Mouse (Mus musculus) forebrain, embryonic 13.5 days (tissue): Measurements from ENCODE around the gene Stc2. TPM values are rescaled to one million over a fixed set of nuclear protein-coding genes. Genes with fewer than 3 reads are reported as not detected.

ENCODE experiments used
- ATAC-seq: fragments of 200-750 bp; cut with Nextera tagmentation; 2 replicates; pipeline ENCODE4 v1.8.0; 2017
- H3K27ac ChIP-seq: fragments of 300-500 bp; sonication (generic); 2 replicates; pipeline ENCODE4 v1.5.1; 2015; ENCODE audit warnings: inconsistent platforms, mild to moderate bottlenecking, moderate library complexity
- H3K27me3 ChIP-seq: fragments of 300-500 bp; sonication (generic); 2 replicates; pipeline ENCODE4 v1.6.1; 2015; ENCODE audit warnings: mild to moderate bottlenecking, inconsistent platforms
- H3K36me3 ChIP-seq: fragments of 300-500 bp; sonication (generic); 2 replicates; pipeline ENCODE4 v1.6.1; 2015; ENCODE audit warnings: mild to moderate bottlenecking, inconsistent platforms; ENCODE audit not compliant: poor library complexity, severe bottlenecking
- H3K4me1 ChIP-seq: fragments of 300-500 bp; sonication (generic); 2 replicates; pipeline ENCODE4 v1.6.1; 2015; ENCODE audit warnings: inconsistent platforms
- H3K4me2 ChIP-seq: fragments of 300-500 bp; sonication (generic); 2 replicates; pipeline ENCODE4 v1.6.1; 2015; ENCODE audit warnings: inconsistent platforms, mild to moderate bottlenecking, moderate library complexity
- H3K4me3 ChIP-seq: fragments of 300-500 bp; sonication (generic); 2 replicates; pipeline ENCODE4 v1.5.1; 2015; ENCODE audit warnings: mild to moderate bottlenecking, inconsistent platforms
- H3K9ac ChIP-seq: fragments of 300-500 bp; sonication (generic); 2 replicates; pipeline ENCODE4 v1.6.1; 2015; ENCODE audit warnings: mild to moderate bottlenecking, inconsistent platforms
- H3K9me3 ChIP-seq: fragments of 300-500 bp; sonication (generic); replicated peaks from 2 replicates; pipeline ENCODE4 v1.6.1; 2016; ENCODE audit warnings: inconsistent platforms
- WGBS: fragments of 180-500 bp; shearing (Covaris S2); methylation state at CpG from one replicate; pipeline ENCODE4 v1.1.7; 2015; 5-methylcytosine and 5-hydroxymethylcytosine counted together
- polyA plus RNA-seq: library from polyadenylated mRNA; unstranded; fragments of >200 nt; fragmentation: Nextera tagmentation; extraction: Ambion mirVana; gene quantifications from 2 replicates; pipeline ENCODE4 v1.2.1, GENCODE M21; 2015

Gene Stc2
- 0.88 and 1.4 TPM in 2 replicates for polyA plus RNA-seq

- Histone ChIP-seq H3K36me3 (no peaks in the 10 kb centered on the region), H3K4me2 (peak within 1 kb of the TSS; percentile 99), H3K4me3 (peak within 1 kb of the TSS; percentile 60), H3K27ac (no peak within 1 kb of the TSS), H3K9me3 (no peaks in the 10 kb centered on the region), H3K27me3 (peaks cover 33% of the 10 kb centered on the region), H3K4me1 (peaks cover 20% of the 10 kb centered on the region), H3K9ac (peak within 1 kb of the TSS; percentile 49)
- peak; percentile 83 for ATAC-seq
- 0% methylated on average over 50 of the region's 51 CpGs for WGBS
Measured at GRCm38 (mm10) chr11:31369648-31370286, at the start of gene Stc2. Gene Stc2, minus strand, starts transcription at chr11:31370074.

- WGBS = 78% methylated on average over 5 of the region's 5 CpGs
- no peaks in the 10 kb centered on the region for H3K9me3 ChIP-seq
- ATAC-seq = no peak
Measured at GRCm38 (mm10) chr11:31417071-31417470, 47.2 kb upstream of the Stc2 start.

GRCm38 (mm10) chr11:31412376-31412775 lies 42.5 kb upstream of the Stc2 start:
- Histone ChIP-seq H3K4me3 (no peak overlapping the region), H3K9ac (no peak overlapping the region), H3K9me3 (no peaks in the 10 kb centered on the region; the same call in 1 of the 2 replicates), H3K36me3 (no peaks in the 10 kb centered on the region), H3K4me1 (no peaks in the 10 kb centered on the region), H3K27ac (no peak overlapping the region), H3K4me2 (no peak overlapping the region), H3K27me3 (no peaks in the 10 kb centered on the region)
- 79% methylated on average over 3 of the region's 3 CpGs for WGBS
- ATAC-seq = no peak

More at GRCm38 (mm10) chr11:31417071-31417470, 47.2 kb upstream of the Stc2 start:
- Histone ChIP-seq H3K4me3 (no peak overlapping the region), H3K27me3 (no peaks in the 10 kb centered on the region), H3K36me3 (no peaks in the 10 kb centered on the region), H3K27ac (no peak overlapping the region), H3K4me2 (no peak overlapping the region), H3K4me1 (no peaks in the 10 kb centered on the region), H3K9ac (no peak overlapping the region)

GRCm38 (mm10) chr11:31406736-31407135 lies 36.9 kb upstream of the Stc2 start:
- Histone ChIP-seq H3K9ac (no peak overlapping the region), H3K36me3 (no peaks in the 10 kb centered on the region), H3K27me3 (no peaks in the 10 kb centered on the region), H3K4me2 (no peak overlapping the region), H3K9me3 (no peaks in the 10 kb centered on the region; the same call in 1 of the 2 replicates), H3K4me1 (no peaks in the 10 kb centered on the region), H3K27ac (no peak overlapping the region), H3K4me3 (no peak overlapping the region)
- no peak for ATAC-seq
- WGBS = 89% methylated on average over 1 of the region's 1 CpGs

GRCm38 (mm10) chr11:31403080-31403479 lies 33.2 kb upstream of the Stc2 start:
- Histone ChIP-seq H3K4me1 (no peaks in the 10 kb centered on the region), H3K27ac (no peak overlapping the region), H3K36me3 (no peaks in the 10 kb centered on the region), H3K27me3 (no peaks in the 10 kb centered on the region), H3K4me3 (no peak overlapping the region), H3K9ac (no peak overlapping the region), H3K9me3 (no peaks in the 10 kb centered on the region), H3K4me2 (no peak overlapping the region)
- ATAC-seq = no peak
- WGBS = 100% methylated on average over 1 of the region's 1 CpGs

GRCm38 (mm10) chr11:31398604-31399003 lies 28.7 kb upstream of the Stc2 start:
- H3K27me3 ChIP-seq = no peaks in the 10 kb centered on the region
- H3K4me3 ChIP-seq = no peak overlapping the region
- no peak overlapping the region for H3K4me2 ChIP-seq
- H3K27ac ChIP-seq = no peak overlapping the region
- no peak overlapping the region for H3K9ac ChIP-seq
- ATAC-seq = no peak
- WGBS = 78% methylated on average over 2 of the region's 2 CpGs
- no peaks in the 10 kb centered on the region for H3K9me3 ChIP-seq
- no peaks in the 10 kb centered on the region for H3K36me3 ChIP-seq
- no peaks in the 10 kb centered on the region for H3K4me1 ChIP-seq

- no peaks in the 10 kb centered on the region for H3K4me1 ChIP-seq
- ATAC-seq = no peak
- H3K27ac ChIP-seq = no peak overlapping the region
- no peaks in the 10 kb centered on the region for H3K9me3 ChIP-seq
- H3K36me3 ChIP-seq = no peaks in the 10 kb centered on the region
- H3K4me3 ChIP-seq = no peak overlapping the region
- H3K4me2 ChIP-seq = no peak overlapping the region
- 72% methylated on average over 6 of the region's 6 CpGs for WGBS
- no peak overlapping the region for H3K9ac ChIP-seq
- no peaks in the 10 kb centered on the region for H3K27me3 ChIP-seq
Measured at GRCm38 (mm10) chr11:31396638-31397417, 27.0 kb upstream of the Stc2 start.

GRCm38 (mm10) chr11:31394026-31394425 lies 24.2 kb upstream of the Stc2 start:
- ATAC-seq = no peak
- 86% methylated on average over 6 of the region's 6 CpGs for WGBS

GRCm38 (mm10) chr11:31392340-31392739 lies 22.5 kb upstream of the Stc2 start:
- Histone ChIP-seq H3K36me3 (no peaks in the 10 kb centered on the region), H3K27ac (no peak overlapping the region)
- 84% methylated on average over 5 of the region's 5 CpGs for WGBS

More at GRCm38 (mm10) chr11:31394026-31394425, 24.2 kb upstream of the Stc2 start:
- Histone ChIP-seq H3K4me2 (no peak overlapping the region), H3K9me3 (no peaks in the 10 kb centered on the region), H3K4me3 (no peak overlapping the region), H3K9ac (no peak overlapping the region), H3K27me3 (no peaks in the 10 kb centered on the region), H3K4me1 (no peaks in the 10 kb centered on the region), H3K27ac (no peak overlapping the region), H3K36me3 (no peaks in the 10 kb centered on the region)

GRCm38 (mm10) chr11:31388890-31389289 lies 19.0 kb upstream of the Stc2 start:
- Histone ChIP-seq H3K27me3 (no peaks in the 10 kb centered on the region), H3K4me2 (no peak overlapping the region), H3K9ac (no peak overlapping the region), H3K4me1 (no peaks in the 10 kb centered on the region), H3K36me3 (no peaks in the 10 kb centered on the region), H3K9me3 (no peaks in the 10 kb centered on the region), H3K27ac (no peak overlapping the region), H3K4me3 (no peak overlapping the region)
- ATAC-seq = no peak
- 85% methylated on average over 4 of the region's 4 CpGs for WGBS

More at GRCm38 (mm10) chr11:31392340-31392739, 22.5 kb upstream of the Stc2 start:
- ATAC-seq = no peak
- H3K9me3 ChIP-seq = no peaks in the 10 kb centered on the region
- no peak overlapping the region for H3K4me3 ChIP-seq
- no peak overlapping the region for H3K9ac ChIP-seq
- H3K4me1 ChIP-seq = no peaks in the 10 kb centered on the region
- no peak overlapping the region for H3K4me2 ChIP-seq
- no peaks in the 10 kb centered on the region for H3K27me3 ChIP-seq

- no peaks in the 10 kb centered on the region for H3K36me3 ChIP-seq
- 89% methylated on average over 5 of the region's 5 CpGs for WGBS
- no peaks in the 10 kb centered on the region for H3K9me3 ChIP-seq
- H3K4me2 ChIP-seq = no peak overlapping the region
- no peak overlapping the region for H3K27ac ChIP-seq
- no peaks in the 10 kb centered on the region for H3K27me3 ChIP-seq
- H3K4me3 ChIP-seq = no peak overlapping the region
- no peaks in the 10 kb centered on the region for H3K4me1 ChIP-seq
- H3K9ac ChIP-seq = no peak overlapping the region
- ATAC-seq = no peak
Measured at GRCm38 (mm10) chr11:31387526-31387925, 17.7 kb upstream of the Stc2 start.

- H3K27ac ChIP-seq = no peak overlapping the region
- H3K9ac ChIP-seq = no peak overlapping the region
- no peaks in the 10 kb centered on the region for H3K27me3 ChIP-seq
- no peak for ATAC-seq
- H3K36me3 ChIP-seq = no peaks in the 10 kb centered on the region
- H3K4me2 ChIP-seq = no peak overlapping the region
- no peaks in the 10 kb centered on the region for H3K9me3 ChIP-seq
- 80% methylated on average over 3 of the region's 3 CpGs for WGBS
- no peak overlapping the region for H3K4me3 ChIP-seq
- no peaks in the 10 kb centered on the region for H3K4me1 ChIP-seq
Measured at GRCm38 (mm10) chr11:31386571-31386970, 16.7 kb upstream of the Stc2 start.
